Mouse (Mus musculus) bone marrow macrophage, adult 2 months (primary cell): ENCODE data around the gene Gm45194.

Experiments used
- CTCF ChIP-seq: IDR thresholded peaks from 2 replicates; pipeline ENCODE4 v1.5.1; 2012; ENCODE audit warnings: low read depth, mild to moderate bottlenecking, low read length, moderate library complexity
- POLR2A ChIP-seq: IDR thresholded peaks from 2 replicates; pipeline ENCODE4 v1.6.1; 2012; ENCODE audit warnings: mild to moderate bottlenecking, low read depth, low read length, borderline replicate concordance

GRCm38 (mm10) chrX:111891089-111891488 lies at the start of gene Gm45194:
- TF ChIP-seq CTCF (no peak), POLR2A (no peak)
